Mouse (Mus musculus): ENCODE measurements around the gene Tmem80. TPM values are rescaled to one million over a fixed set of nuclear protein-coding genes. Genes with fewer than 3 reads are reported as not detected.

Tmem80 gene
- polyA plus RNA-seq, 1 experiment = 23.7 TPM

GRCm38 (mm10) chr7:141356971-141357370 is 29.4 kb downstream of the Tmem80 start:
- no peak for TF ChIP-seq POLR2A (IDR thresholded peaks at IDR 0.05; ENCODE audit: low read depth, low read length)
- TF ChIP-seq CTCF (IDR thresholded peaks at IDR 0.05; ENCODE audit: extremely low read depth, insufficient read length, insufficient replicate concordance, low read depth, low read length) = no peak
- Histone ChIP-seq H3K4me1 (ENCODE audit: control insufficient read depth, insufficient read depth, insufficient read length, low read length) (peaks cover 5% of the 10 kb centered on the region), H3K27ac (ENCODE audit: insufficient read depth, low read depth, low read length) (no peak overlapping the region), H3K36me3 (ENCODE audit: control insufficient read depth, insufficient read depth, low read length) (peaks cover 66% of the 10 kb centered on the region), H3K27me3 (ENCODE audit: control insufficient read depth, insufficient read depth, low read length) (no peaks in the 10 kb centered on the region), H3K4me3 (ENCODE audit: low read depth, low read length) (no peak overlapping the region)
- 75% methylated on average over 14 of the region's 14 CpGs for WGBS

- H3K4me1 ChIP-seq (ENCODE audit: control insufficient read depth, insufficient read depth, insufficient read length, low read length) = peaks cover 5% of the 10 kb centered on the region
- no peak overlapping the region; the same call in 1 of the 2 replicates for H3K27ac ChIP-seq (ENCODE audit: insufficient read depth, low read depth, low read length)
- H3K36me3 ChIP-seq (ENCODE audit: control insufficient read depth, insufficient read depth, low read length) = peaks cover 51% of the 10 kb centered on the region
- H3K4me3 ChIP-seq (ENCODE audit: low read depth, low read length) = no peak overlapping the region
- WGBS = 5% methylated on average over 24 of the region's 24 CpGs
- H3K27me3 ChIP-seq (ENCODE audit: control insufficient read depth, insufficient read depth, low read length) = no peaks in the 10 kb centered on the region
- TF ChIP-seq POLR2A (IDR thresholded peaks at IDR 0.05; ENCODE audit: low read depth, low read length) (0 out of 2 replicates have a peak, but pooled peaks have one; percentile 9), CTCF (IDR thresholded peaks at IDR 0.05; ENCODE audit: extremely low read depth, insufficient read length, insufficient replicate concordance, low read depth, low read length) (no peak)
Measured at GRCm38 (mm10) chr7:141361510-141361909, 34.0 kb downstream of the Tmem80 start.

- no peak for TF ChIP-seq POLR2A (IDR thresholded peaks at IDR 0.05; ENCODE audit: low read depth, low read length)
- TF ChIP-seq CTCF (IDR thresholded peaks at IDR 0.05; ENCODE audit: extremely low read depth, insufficient read length, insufficient replicate concordance, low read depth, low read length) = peak; percentile 44; the same call in 1 of the 2 replicates
- Histone ChIP-seq H3K27ac (ENCODE audit: insufficient read depth, low read depth, low read length) (no peak overlapping the region), H3K36me3 (ENCODE audit: control insufficient read depth, insufficient read depth, low read length) (peaks cover 37% of the 10 kb centered on the region), H3K4me1 (ENCODE audit: control insufficient read depth, insufficient read depth, insufficient read length, low read length) (peaks cover 5% of the 10 kb centered on the region), H3K4me3 (ENCODE audit: low read depth, low read length) (no peak overlapping the region), H3K27me3 (ENCODE audit: control insufficient read depth, insufficient read depth, low read length) (no peaks in the 10 kb centered on the region)
- 47% methylated on average over 4 of the region's 4 CpGs for WGBS
Measured at GRCm38 (mm10) chr7:141363106-141363751, 35.7 kb downstream of the Tmem80 start.

- WGBS = 83% methylated on average over 2 of the region's 2 CpGs
- no peak overlapping the region for H3K27ac ChIP-seq (ENCODE audit: insufficient read depth, low read depth, low read length)
- peaks cover 36% of the 10 kb centered on the region for H3K36me3 ChIP-seq (ENCODE audit: control insufficient read depth, insufficient read depth, low read length)
- no peaks in the 10 kb centered on the region for H3K27me3 ChIP-seq (ENCODE audit: control insufficient read depth, insufficient read depth, low read length)
- no peak overlapping the region for H3K4me3 ChIP-seq (ENCODE audit: low read depth, low read length)
- TF ChIP-seq POLR2A (IDR thresholded peaks at IDR 0.05; ENCODE audit: low read depth, low read length) = no peak
- no peak for TF ChIP-seq CTCF (IDR thresholded peaks at IDR 0.05; ENCODE audit: extremely low read depth, insufficient read length, insufficient replicate concordance, low read depth, low read length)
- H3K4me1 ChIP-seq (ENCODE audit: control insufficient read depth, insufficient read depth, insufficient read length, low read length) = peaks cover 5% of the 10 kb centered on the region
Measured at GRCm38 (mm10) chr7:141363752-141364125, 36.2 kb downstream of the Tmem80 start.

GRCm38 (mm10) chr7:141364349-141365048 is 37.0 kb downstream of the Tmem80 start:
- Histone ChIP-seq H3K4me1 (ENCODE audit: control insufficient read depth, insufficient read depth, insufficient read length, low read length) (peaks cover 5% of the 10 kb centered on the region), H3K27me3 (ENCODE audit: control insufficient read depth, insufficient read depth, low read length) (no peaks in the 10 kb centered on the region), H3K4me3 (ENCODE audit: low read depth, low read length) (no peak overlapping the region), H3K36me3 (ENCODE audit: control insufficient read depth, insufficient read depth, low read length) (peaks cover 31% of the 10 kb centered on the region), H3K27ac (ENCODE audit: insufficient read depth, low read depth, low read length) (no peak overlapping the region)
- TF ChIP-seq CTCF (IDR thresholded peaks at IDR 0.05; ENCODE audit: extremely low read depth, insufficient read length, insufficient replicate concordance, low read depth, low read length) = no peak
- TF ChIP-seq POLR2A (IDR thresholded peaks at IDR 0.05; ENCODE audit: low read depth, low read length) = no peak
- 81% methylated on average over 5 of the region's 5 CpGs for WGBS

GRCm38 (mm10) chr7:141365049-141365445 is 37.5 kb downstream of the Tmem80 start:
- TF ChIP-seq POLR2A (IDR thresholded peaks at IDR 0.05; ENCODE audit: low read depth, low read length) (no peak), CTCF (IDR thresholded peaks at IDR 0.05; ENCODE audit: extremely low read depth, insufficient read length, insufficient replicate concordance, low read depth, low read length) (no peak)
- no peak overlapping the region for H3K27ac ChIP-seq (ENCODE audit: insufficient read depth, low read depth, low read length)
- no peaks in the 10 kb centered on the region for H3K27me3 ChIP-seq (ENCODE audit: control insufficient read depth, insufficient read depth, low read length)
- WGBS = 80% methylated on average over 3 of the region's 3 CpGs
- no peak overlapping the region for H3K4me3 ChIP-seq (ENCODE audit: low read depth, low read length)
- peaks cover 28% of the 10 kb centered on the region for H3K36me3 ChIP-seq (ENCODE audit: control insufficient read depth, insufficient read depth, low read length)
- H3K4me1 ChIP-seq (ENCODE audit: control insufficient read depth, insufficient read depth, insufficient read length, low read length) = peaks cover 8% of the 10 kb centered on the region

GRCm38 (mm10) chr7:141367358-141367757 is 39.8 kb downstream of the Tmem80 start:
- no peak for TF ChIP-seq CTCF (IDR thresholded peaks at IDR 0.05; ENCODE audit: extremely low read depth, insufficient read length, insufficient replicate concordance, low read depth, low read length)
- no peak for TF ChIP-seq POLR2A (IDR thresholded peaks at IDR 0.05; ENCODE audit: low read depth, low read length)
- Histone ChIP-seq H3K4me1 (ENCODE audit: control insufficient read depth, insufficient read depth, insufficient read length, low read length) (peaks cover 8% of the 10 kb centered on the region; the same call in 1 of the 2 replicates), H3K36me3 (ENCODE audit: control insufficient read depth, insufficient read depth, low read length) (peaks cover 9% of the 10 kb centered on the region), H3K27me3 (ENCODE audit: control insufficient read depth, insufficient read depth, low read length) (no peaks in the 10 kb centered on the region), H3K4me3 (ENCODE audit: low read depth, low read length) (no peak overlapping the region), H3K27ac (ENCODE audit: insufficient read depth, low read depth, low read length) (no peak overlapping the region)
- 82% methylated on average over 4 of the region's 4 CpGs for WGBS

Data from small intestine, adult 2 months (tissue).